ENCODE assay signal across 23 mouse cellular contexts in genomic region chr14:33942222-33942621, GRCm38 (mm10). TPM values are rescaled to one million over a fixed set of nuclear protein-coding genes. Genes with fewer than 3 reads are reported as not detected.
"Had no signal": no experiment of that assay in that cellular context is flagged by ENCODE, and none has a peak within 500 bp of the region (broad histone marks: within the 10 kb centered on the region; RNA-seq: fewer than 3 reads in every experiment).

No protein-coding gene starts in this region.

- H3K4me3 ChIP-seq: layer of hippocampus, adult 2 months; limb, embryonic 13.5 days; liver, embryonic 15.5 days; lung, embryonic 15.5 days; megakaryocyte, embryonic 14.5 days; midbrain, embryonic 15.5 days; neural tube, embryonic 12.5 days had no signal

- ATAC-seq: midbrain, embryonic 15.5 days had no signal

- H3K4me2 ChIP-seq: limb, embryonic 13.5 days; liver, embryonic 15.5 days; lung, embryonic 15.5 days; midbrain, embryonic 11.5 days; midbrain, embryonic 15.5 days; neural tube, embryonic 12.5 days had no signal

- H3K9ac ChIP-seq: limb, embryonic 13.5 days; liver, embryonic 15.5 days; lung, embryonic 15.5 days; midbrain, embryonic 15.5 days; neural tube, embryonic 12.5 days had no signal

- H3K9me3 ChIP-seq: limb, embryonic 13.5 days; liver, embryonic 15.5 days; lung, embryonic 15.5 days; midbrain, embryonic 15.5 days; neural tube, embryonic 12.5 days had no signal

- H3K36me3 ChIP-seq: limb, embryonic 13.5 days; liver, embryonic 15.5 days; lung, embryonic 15.5 days; midbrain, embryonic 15.5 days; neural tube, embryonic 12.5 days had no signal

- H3K27me3 ChIP-seq: liver, embryonic 15.5 days; lung, embryonic 15.5 days; megakaryocyte, embryonic 14.5 days; midbrain, embryonic 15.5 days; neural tube, embryonic 12.5 days had no signal

- H3K4me1 ChIP-seq: liver, embryonic 15.5 days; lung, embryonic 15.5 days; megakaryocyte, embryonic 14.5 days; midbrain, embryonic 15.5 days; neural tube, embryonic 12.5 days had no signal

- DNase-seq: kidney, adult 18-20 months; kidney, postnatal 10 days; kidney, postnatal 4 days; left cerebral cortex, postnatal 4 days; lung, postnatal 14 days; right cerebral cortex, postnatal 14 days; thymus, postnatal 36 days had no signal

- H3K27ac ChIP-seq: layer of hippocampus, adult 2 months; limb, embryonic 13.5 days; liver, embryonic 15.5 days; lung, embryonic 15.5 days; macrophage; midbrain, embryonic 15.5 days; neural tube, embryonic 12.5 days had no signal

RNA-seq across cellular contexts. Expression of gene Gdf2, which starts 1.4 kb away (rescaled TPM):
- total RNA-seq: layer of hippocampus, adult 2 months; layer of hippocampus, postnatal 10 days; left cerebral cortex, postnatal 4 days; monocyte, adult 5-6 weeks; neutrophil, adult 5-6 weeks had no signal
- polyA plus RNA-seq: kidney, embryonic 14.5 days; limb, embryonic 13.5 days; lung, embryonic 15.5 days; macrophage; midbrain, embryonic 11.5 days; midbrain, embryonic 15.5 days; neural tube, embryonic 12.5 days; thymus, postnatal 0 days had no signal

RNA-seq across cellular contexts. Expression of gene Rbp3, which starts 11.6 kb away (rescaled TPM):
- total RNA-seq: layer of hippocampus, adult 2 months; layer of hippocampus, postnatal 10 days; monocyte, adult 5-6 weeks; neutrophil, adult 5-6 weeks had no signal
- polyA plus RNA-seq: kidney, embryonic 14.5 days; limb, embryonic 13.5 days; macrophage; midbrain, embryonic 11.5 days; neural tube, embryonic 12.5 days; spleen, adult 2 months; stomach, embryonic 16.5 days; thymus, postnatal 0 days had no signal

RNA-seq across cellular contexts. Expression of gene Gdf10, which starts 18.8 kb away (rescaled TPM):
- total RNA-seq: monocyte, adult 5-6 weeks; neutrophil, adult 5-6 weeks had no signal
- polyA plus RNA-seq: macrophage had no signal

RNA-seq across cellular contexts. Expression of gene Zfp488, which starts 36.3 kb away (rescaled TPM):
- total RNA-seq: monocyte, adult 5-6 weeks; neutrophil, adult 5-6 weeks had no signal
- polyA plus RNA-seq: kidney, embryonic 14.5 days; liver, embryonic 15.5 days; lung, embryonic 15.5 days; macrophage; midbrain, embryonic 11.5 days; spleen, adult 2 months; thymus, postnatal 0 days had no signal
